9 mouse cellular contexts compared by ENCODE assay signal in the genomic region with DNA sequence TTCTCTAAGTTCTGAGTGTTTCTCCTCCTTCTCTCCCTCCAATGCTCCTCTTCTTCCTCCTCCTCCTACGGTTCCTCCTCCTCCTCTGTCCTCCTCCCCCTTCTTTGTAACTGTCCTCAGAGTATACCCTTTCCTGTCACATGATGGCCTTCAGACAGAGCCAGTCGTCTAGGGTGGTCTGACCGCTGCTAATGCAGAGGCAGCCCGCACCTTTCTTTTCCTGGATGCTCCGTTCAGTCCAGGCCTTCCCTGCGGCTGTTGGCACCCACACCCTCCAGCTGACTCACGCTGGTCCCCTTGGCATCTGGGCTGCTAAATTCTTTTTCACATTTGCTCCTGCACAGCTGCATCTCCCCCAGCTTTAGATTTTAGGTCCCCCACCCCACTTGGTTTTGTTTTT. TPM values are rescaled to one million over a fixed set of nuclear protein-coding genes. Genes with fewer than 3 reads are reported as not detected.
DNase-seq lines count a peak whose midpoint lies in the region; ATAC-seq and TF ChIP-seq lines count a peak whose summit lies in the region.
"Had no signal": no experiment of that assay in that cellular context is flagged by ENCODE, and none has a peak within 500 bp of the region (broad histone marks: within the 10 kb centered on the region; RNA-seq: fewer than 3 reads in every experiment).

No protein-coding gene starts in this region.

- peaks cover 27% of the 10 kb centered on the region for H3K4me1 ChIP-seq in limb, embryonic 12.5 days (replicated peaks)

- peak overlapping the region; percentile 82 for H3K27ac ChIP-seq in limb, embryonic 12.5 days

- no peak overlapping the region for H3K4me2 ChIP-seq in limb, embryonic 12.5 days
- H3K4me2 ChIP-seq in myocyte (ENCODE audit: low read depth): peak overlapping the region; percentile 79

- peak; percentile 95 for DNase-seq in heart, adult 11 months
- no peak for DNase-seq in heart, postnatal 25 days (ENCODE audit: low spot score)
- DNase-seq in brain, adult 2 months (ENCODE audit: low read depth, low spot score): peak; percentile 19
- DNase-seq in layer of hippocampus, adult 9-10 months (ENCODE audit: low spot score): no peak
- DNase-seq in cerebellum, adult 11-12 months: no peak

- peak; percentile 39 for ATAC-seq in granulocyte monocyte progenitor cell, adult 5-6 weeks (replicated peaks; ENCODE audit: poor library complexity, severe bottlenecking)
- no peak for ATAC-seq in limb, embryonic 12.5 days (ENCODE audit: insufficient number of reproducible peaks, insufficient read depth, low FRiP score, low TSS enrichment, low read depth)

- intact Hi-C loops in heart, postnatal 25 days (cut with DNase I): no loop called here

- H3K9ac ChIP-seq in limb, embryonic 12.5 days (replicated peaks): no peak overlapping the region

- no peaks in the 10 kb centered on the region for H3K9me3 ChIP-seq in limb, embryonic 12.5 days

- no peaks in the 10 kb centered on the region for H3K27me3 ChIP-seq in limb, embryonic 12.5 days
- H3K27me3 ChIP-seq in myocyte (ENCODE audit: control insufficient read depth, insufficient read depth, insufficient read length): no peaks in the 10 kb centered on the region

- WGBS in limb, embryonic 12.5 days: 47% methylated on average over 7 of the region's 7 CpGs

- no peaks in the 10 kb centered on the region for H3K79me2 ChIP-seq in myocyte (ENCODE audit: control insufficient read depth, insufficient read depth)

- no peak overlapping the region for H3ac ChIP-seq in myocyte (ENCODE audit: control insufficient read depth, insufficient read length)

- no peaks in the 10 kb centered on the region for H3K36me3 ChIP-seq in limb, embryonic 12.5 days
- H3K36me3 ChIP-seq in myocyte (ENCODE audit: control insufficient read depth, insufficient read depth): no peaks in the 10 kb centered on the region

- peak; percentile 42 for TF ChIP-seq POLR2A in myocyte (IDR thresholded peaks at IDR 0.05; ENCODE audit: insufficient read length, low read depth)

- H3K4me3 ChIP-seq in limb, embryonic 12.5 days (replicated peaks): no peak overlapping the region
- no peak overlapping the region for H3K4me3 ChIP-seq in myocyte

TF ChIP-seq in myocyte, 11 proteins besides CTCF, POLR2A, EP300 and RAD21:
- peak; percentile 27 to 88 (median 76) for TF ChIP-seq MYOD1 (IDR thresholded peaks at IDR 0.05; ENCODE audit: control insufficient read depth in 1 of 3, insufficient read length in 2 of 3, low read depth in 2 of 3)
- no peak for TF ChIP-seq CEBPB (IDR thresholded peaks at IDR 0.05; ENCODE audit: insufficient read depth, poor library complexity, severe bottlenecking)
- peak; percentile 72 for TF ChIP-seq TCF12 (IDR thresholded peaks at IDR 0.05; ENCODE audit: insufficient read depth, poor library complexity, severe bottlenecking)
- TF ChIP-seq SRF (IDR thresholded peaks at IDR 0.05; ENCODE audit: control insufficient read depth, insufficient read length, low read depth): no peak
- no peak for TF ChIP-seq REST (IDR thresholded peaks at IDR 0.05; ENCODE audit: insufficient read depth, insufficient read length)
- TF ChIP-seq E2F4 (IDR thresholded peaks at IDR 0.05; ENCODE audit: insufficient read depth): no peak
- peak; percentile 97 for TF ChIP-seq USF1 (IDR thresholded peaks at IDR 0.05; ENCODE audit: low read depth)
- TF ChIP-seq MAX (IDR thresholded peaks at IDR 0.05; ENCODE audit: low read depth): no peak
- TF ChIP-seq TCF3 (IDR thresholded peaks at IDR 0.05; ENCODE audit: insufficient read length, low read depth): peak; percentile 42
- TF ChIP-seq POLR2AphosphoS2 (IDR thresholded peaks at IDR 0.05; ENCODE audit: insufficient read length, low read depth): no peak
- peak; percentile 58 to 93 (median 81) for TF ChIP-seq MYOG (IDR thresholded peaks at IDR 0.05; ENCODE audit: control insufficient read depth in 1 of 3, insufficient read depth in 1 of 3, insufficient read length in 2 of 3, low read depth in 2 of 3)

RNA-seq across cellular contexts. Expression of gene Gm9964, which starts 9.8 kb away (rescaled TPM):
- total RNA-seq in heart, postnatal 25 days (2021): not detected
- not detected in 2 replicates for total RNA-seq in granulocyte monocyte progenitor cell, adult 5-6 weeks (2014; fragmentation: Nextera tagmentation)
- total RNA-seq in granulocyte monocyte progenitor cell, adult 5-6 weeks (2017): not detected in 2 replicates
- not detected in 2 replicates for polyA plus RNA-seq in limb, embryonic 12.5 days (2016; fragmentation: Nextera tagmentation; extraction: Ambion mirVana)
- not detected for polyA plus RNA-seq in myocyte (2012; fragmentation: generic; extraction: Trizol)
- polyA plus RNA-seq: large intestine, adult 2 months had no signal

RNA-seq across cellular contexts. Expression of gene Nf1, which starts 33.0 kb away (rescaled TPM):
- total RNA-seq in heart, postnatal 25 days (2021): 10 to 100 TPM; 27.1 to 30.0 TPM
- total RNA-seq in granulocyte monocyte progenitor cell, adult 5-6 weeks (2014; fragmentation: Nextera tagmentation): 26.7 and 28.3 TPM in 2 replicates
- total RNA-seq in granulocyte monocyte progenitor cell, adult 5-6 weeks (2017): 9.2 and 11.0 TPM in 2 replicates
- polyA plus RNA-seq in limb, embryonic 12.5 days (2016; fragmentation: Nextera tagmentation; extraction: Ambion mirVana): 7.9 and 9.3 TPM in 2 replicates
- 8.2 TPM for polyA plus RNA-seq in myocyte (2012; fragmentation: generic; extraction: Trizol)

RNA-seq across cellular contexts. Expression of gene Wsb1, which starts 52.0 kb away (rescaled TPM):
- 10 to 100 TPM; 13.4 to 17.8 TPM for total RNA-seq in heart, postnatal 25 days (2021)
- 123 and 152 TPM in 2 replicates for total RNA-seq in granulocyte monocyte progenitor cell, adult 5-6 weeks (2014; fragmentation: Nextera tagmentation)
- 153 and 170 TPM in 2 replicates for total RNA-seq in granulocyte monocyte progenitor cell, adult 5-6 weeks (2017)
- polyA plus RNA-seq in limb, embryonic 12.5 days (2016; fragmentation: Nextera tagmentation; extraction: Ambion mirVana): 446 and 475 TPM in 2 replicates
- polyA plus RNA-seq in myocyte (2012; fragmentation: generic; extraction: Trizol): 35.1 TPM

Comparison
In these comparisons a context has a peak if more than half of its experiments do, and no peak if none do; other contexts are left out.
1. DNase-seq: peak in heart, adult 11 months (single experiment) and brain, adult 2 months (single experiment); none in heart, postnatal 25 days (single experiment), layer of hippocampus, adult 9-10 months (single experiment) and cerebellum, adult 11-12 months (single experiment).
2. RNA of gene Wsb1, which starts 52.0 kb away (total RNA-seq): 123 to 170 TPM in granulocyte monocyte progenitor cell, adult 5-6 weeks; 13.4 to 17.8 TPM in heart, postnatal 25 days; every median in the first group is over 4 times any median in the second.